Mouse (Mus musculus): ENCODE results near the gene Pold1. TPM values are rescaled to one million over a fixed set of nuclear protein-coding genes. Genes with fewer than 3 reads are reported as not detected.

Gene Pold1
- polyA plus RNA-seq, 1 experiment = 14.2 TPM

GRCm38 (mm10) chr7:44570989-44571388 is 22.3 kb upstream of the Pold1 start:
- no peak overlapping the region for H3K4me3 ChIP-seq (ENCODE audit: insufficient read depth, low read depth, low read length)
- 72% methylated on average over 6 of the region's 6 CpGs for WGBS
- no peaks in the 10 kb centered on the region for H3K36me3 ChIP-seq (ENCODE audit: control insufficient read depth, insufficient read depth, low read length)
- no peak for DNase-seq
- H3K27me3 ChIP-seq (replicated peaks; ENCODE audit: control insufficient read depth, insufficient read depth, low read length) = no peaks in the 10 kb centered on the region
- TF ChIP-seq CTCF (conservative IDR thresholded peaks at IDR 0.05; ENCODE audit: insufficient read depth, insufficient read length, low read depth, low read length) (no peak), POLR2A (IDR thresholded peaks at IDR 0.05; ENCODE audit: low read depth, low read length) (no peak)
- no peaks in the 10 kb centered on the region for H3K4me1 ChIP-seq (ENCODE audit: control insufficient read depth, insufficient read depth, low read length)
- no peak overlapping the region; the same call in 1 of the 2 replicates for H3K27ac ChIP-seq (ENCODE audit: insufficient read depth, low read depth, low read length)

- H3K36me3 ChIP-seq (ENCODE audit: control insufficient read depth, insufficient read depth, low read length) = no peaks in the 10 kb centered on the region
- DNase-seq = no peak
- 57% methylated on average over 9 of the region's 9 CpGs for WGBS
- H3K27me3 ChIP-seq (replicated peaks; ENCODE audit: control insufficient read depth, insufficient read depth, low read length) = no peaks in the 10 kb centered on the region
- TF ChIP-seq POLR2A (IDR thresholded peaks at IDR 0.05; ENCODE audit: low read depth, low read length) (no peak), CTCF (conservative IDR thresholded peaks at IDR 0.05; ENCODE audit: insufficient read depth, insufficient read length, low read depth, low read length) (no peak)
- no peak overlapping the region for H3K27ac ChIP-seq (ENCODE audit: insufficient read depth, low read depth, low read length)
- H3K4me3 ChIP-seq (ENCODE audit: insufficient read depth, low read depth, low read length) = no peak overlapping the region
- H3K4me1 ChIP-seq (ENCODE audit: control insufficient read depth, insufficient read depth, low read length) = peaks cover 6% of the 10 kb centered on the region; the same call in 1 of the 2 replicates
These were observed 20.2 kb upstream of the Pold1 start for GRCm38 (mm10) chr7:44568803-44569202.

GRCm38 (mm10) chr7:44565414-44565813 is 16.8 kb upstream of the Pold1 start:
- Histone ChIP-seq H3K27me3 (replicated peaks; ENCODE audit: control insufficient read depth, insufficient read depth, low read length) (no peaks in the 10 kb centered on the region), H3K36me3 (ENCODE audit: control insufficient read depth, insufficient read depth, low read length) (no peaks in the 10 kb centered on the region), H3K4me3 (ENCODE audit: insufficient read depth, low read depth, low read length) (no peak overlapping the region), H3K4me1 (ENCODE audit: control insufficient read depth, insufficient read depth, low read length) (peaks cover 6% of the 10 kb centered on the region; the same call in 1 of the 2 replicates), H3K27ac (ENCODE audit: insufficient read depth, low read depth, low read length) (no peak overlapping the region)
- DNase-seq = no peak
- 62% methylated on average over 6 of the region's 6 CpGs for WGBS
- TF ChIP-seq CTCF (conservative IDR thresholded peaks at IDR 0.05; ENCODE audit: insufficient read depth, insufficient read length, low read depth, low read length) (no peak), POLR2A (IDR thresholded peaks at IDR 0.05; ENCODE audit: low read depth, low read length) (no peak)

GRCm38 (mm10) chr7:44564486-44564885 is 15.8 kb upstream of the Pold1 start:
- H3K27ac ChIP-seq (ENCODE audit: insufficient read depth, low read depth, low read length) = peak overlapping the region; percentile 24; the same call in 1 of the 2 replicates
- peak; percentile 88 for DNase-seq
- no peaks in the 10 kb centered on the region for H3K27me3 ChIP-seq (replicated peaks; ENCODE audit: control insufficient read depth, insufficient read depth, low read length)
- WGBS = 49% methylated on average over 10 of the region's 10 CpGs
- H3K36me3 ChIP-seq (ENCODE audit: control insufficient read depth, insufficient read depth, low read length) = no peaks in the 10 kb centered on the region
- no peak overlapping the region for H3K4me3 ChIP-seq (ENCODE audit: insufficient read depth, low read depth, low read length)
- H3K4me1 ChIP-seq (ENCODE audit: control insufficient read depth, insufficient read depth, low read length) = peaks cover 6% of the 10 kb centered on the region; the same call in 1 of the 2 replicates
- TF ChIP-seq CTCF (conservative IDR thresholded peaks at IDR 0.05; ENCODE audit: insufficient read depth, insufficient read length, low read depth, low read length) = no peak
- TF ChIP-seq POLR2A (IDR thresholded peaks at IDR 0.05; ENCODE audit: low read depth, low read length) = no peak

- TF ChIP-seq CTCF (conservative IDR thresholded peaks at IDR 0.05; ENCODE audit: insufficient read depth, insufficient read length, low read depth, low read length) (no peak), POLR2A (IDR thresholded peaks at IDR 0.05; ENCODE audit: low read depth, low read length) (no peak)
- Histone ChIP-seq H3K27me3 (replicated peaks; ENCODE audit: control insufficient read depth, insufficient read depth, low read length) (no peaks in the 10 kb centered on the region), H3K4me1 (ENCODE audit: control insufficient read depth, insufficient read depth, low read length) (peaks cover 6% of the 10 kb centered on the region; the same call in 1 of the 2 replicates), H3K4me3 (ENCODE audit: insufficient read depth, low read depth, low read length) (no peak overlapping the region), H3K36me3 (ENCODE audit: control insufficient read depth, insufficient read depth, low read length) (no peaks in the 10 kb centered on the region), H3K27ac (ENCODE audit: insufficient read depth, low read depth, low read length) (no peak overlapping the region)
- 39% methylated on average over 8 of the region's 8 CpGs for WGBS
- DNase-seq = peak; percentile 35
These were observed 14.6 kb upstream of the Pold1 start for GRCm38 (mm10) chr7:44563284-44563683.

GRCm38 (mm10) chr7:44560435-44561400 is 12.1 kb upstream of the Pold1 start:
- Histone ChIP-seq H3K27ac (ENCODE audit: insufficient read depth, low read depth, low read length) (no peak overlapping the region), H3K4me1 (ENCODE audit: control insufficient read depth, insufficient read depth, low read length) (peaks cover 6% of the 10 kb centered on the region; the same call in 1 of the 2 replicates), H3K36me3 (ENCODE audit: control insufficient read depth, insufficient read depth, low read length) (no peaks in the 10 kb centered on the region), H3K27me3 (replicated peaks; ENCODE audit: control insufficient read depth, insufficient read depth, low read length) (no peaks in the 10 kb centered on the region), H3K4me3 (ENCODE audit: insufficient read depth, low read depth, low read length) (no peak overlapping the region)
- DNase-seq = peak; percentile 86
- TF ChIP-seq POLR2A (IDR thresholded peaks at IDR 0.05; ENCODE audit: low read depth, low read length) (no peak), CTCF (conservative IDR thresholded peaks at IDR 0.05; ENCODE audit: insufficient read depth, insufficient read length, low read depth, low read length) (peak; percentile 87)
- 50% methylated on average over 18 of the region's 18 CpGs for WGBS

GRCm38 (mm10) chr7:44557629-44558028 is 9.0 kb upstream of the Pold1 start:
- Histone ChIP-seq H3K27ac (ENCODE audit: insufficient read depth, low read depth, low read length) (no peak overlapping the region), H3K36me3 (ENCODE audit: control insufficient read depth, insufficient read depth, low read length) (no peaks in the 10 kb centered on the region), H3K27me3 (replicated peaks; ENCODE audit: control insufficient read depth, insufficient read depth, low read length) (no peaks in the 10 kb centered on the region), H3K4me3 (ENCODE audit: insufficient read depth, low read depth, low read length) (no peak overlapping the region), H3K4me1 (ENCODE audit: control insufficient read depth, insufficient read depth, low read length) (peaks cover 8% of the 10 kb centered on the region; the same call in 1 of the 2 replicates)
- TF ChIP-seq CTCF (conservative IDR thresholded peaks at IDR 0.05; ENCODE audit: insufficient read depth, insufficient read length, low read depth, low read length) = no peak
- TF ChIP-seq POLR2A (IDR thresholded peaks at IDR 0.05; ENCODE audit: low read depth, low read length) = no peak
- 68% methylated on average over 2 of the region's 2 CpGs for WGBS
- no peak for DNase-seq
